Mouse (Mus musculus): ENCODE measurements around the gene Srrm3. TPM values are rescaled to one million over a fixed set of nuclear protein-coding genes. Genes with fewer than 3 reads are reported as not detected.

Gene Srrm3
- total RNA-seq, 1 experiment from 2014 or later: not detected

DNA sequence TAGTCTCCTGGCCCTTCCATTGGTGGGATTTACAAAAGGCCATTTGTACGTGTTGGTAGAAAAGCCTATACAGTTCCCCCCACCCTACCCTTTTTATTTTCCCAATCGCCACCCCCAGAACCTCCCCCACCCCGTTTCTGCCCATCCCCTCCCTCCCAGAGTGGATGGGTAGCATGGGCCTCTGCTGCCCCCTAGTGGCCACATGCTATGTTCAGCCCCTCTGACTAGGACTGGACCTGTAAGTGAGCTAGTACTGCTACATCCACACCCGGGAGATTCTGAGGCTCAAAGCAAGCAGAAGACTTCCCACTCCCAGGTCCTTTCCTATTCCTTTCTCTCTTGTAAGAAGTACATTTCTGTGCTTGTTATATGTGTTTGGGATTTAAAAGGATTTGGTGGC lies 48.5 kb downstream of the Srrm3 start:
- ATAC-seq (replicated peaks; ENCODE audit: insufficient number of reproducible peaks, low FRiP score, low TSS enrichment, poor library complexity, severe bottlenecking): no peak

GRCm38 (mm10) chr5:135866662-135867061 lies 60.0 kb downstream of the Srrm3 start:
- no peak for ATAC-seq (replicated peaks; ENCODE audit: insufficient number of reproducible peaks, low FRiP score, low TSS enrichment, poor library complexity, severe bottlenecking)

GRCm38 (mm10) chr5:135867637-135868593 lies 61.2 kb downstream of the Srrm3 start:
- ATAC-seq (replicated peaks; ENCODE audit: insufficient number of reproducible peaks, low FRiP score, low TSS enrichment, poor library complexity, severe bottlenecking): no peak

- ATAC-seq (replicated peaks; ENCODE audit: insufficient number of reproducible peaks, low FRiP score, low TSS enrichment, poor library complexity, severe bottlenecking): no peak
Observed at GRCm38 (mm10) chr5:135868653-135869052, 62.0 kb downstream of the Srrm3 start.

DNA sequence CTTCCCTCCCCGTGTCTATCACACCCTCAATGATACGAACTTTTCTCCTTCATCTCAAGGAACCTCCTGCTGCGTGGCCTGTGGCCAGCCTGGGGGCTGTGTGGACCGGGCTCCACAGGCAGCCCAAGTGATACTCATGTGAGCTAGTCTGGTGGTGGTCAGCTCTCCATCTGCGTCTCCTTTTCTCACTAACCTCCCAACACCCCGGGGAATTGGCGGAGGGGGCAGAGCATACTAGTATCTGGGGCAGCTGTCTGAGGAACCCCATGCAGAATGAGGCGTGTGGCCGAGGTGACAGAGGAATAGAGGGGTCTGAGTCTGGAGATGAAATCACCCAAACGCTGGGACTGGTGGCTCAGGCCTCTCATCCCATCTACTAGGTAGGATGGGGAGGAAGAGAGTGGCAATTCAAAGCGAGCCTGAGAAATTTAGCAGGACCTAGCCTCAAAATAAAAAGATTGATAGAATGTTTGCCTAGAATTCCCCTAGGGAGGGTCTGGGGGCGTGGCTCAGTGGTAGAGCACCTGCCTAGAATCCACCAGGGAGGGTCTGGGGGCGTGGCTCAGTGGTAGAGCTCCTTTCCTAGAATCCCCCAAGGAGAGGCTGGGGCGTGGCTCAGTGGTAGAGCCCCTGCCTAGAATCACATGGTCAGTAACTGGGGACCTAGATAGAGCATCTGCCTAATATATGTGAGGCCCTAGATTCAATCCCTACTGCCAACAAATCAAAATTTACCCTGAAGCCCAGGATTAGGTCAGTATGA lies 63.2 kb downstream of the Srrm3 start:
- no peak for ATAC-seq (replicated peaks; ENCODE audit: insufficient number of reproducible peaks, low FRiP score, low TSS enrichment, poor library complexity, severe bottlenecking)

- no peak for ATAC-seq (replicated peaks; ENCODE audit: insufficient number of reproducible peaks, low FRiP score, low TSS enrichment, poor library complexity, severe bottlenecking)
Observed at GRCm38 (mm10) chr5:135870505-135870904, 63.8 kb downstream of the Srrm3 start.

DNA sequence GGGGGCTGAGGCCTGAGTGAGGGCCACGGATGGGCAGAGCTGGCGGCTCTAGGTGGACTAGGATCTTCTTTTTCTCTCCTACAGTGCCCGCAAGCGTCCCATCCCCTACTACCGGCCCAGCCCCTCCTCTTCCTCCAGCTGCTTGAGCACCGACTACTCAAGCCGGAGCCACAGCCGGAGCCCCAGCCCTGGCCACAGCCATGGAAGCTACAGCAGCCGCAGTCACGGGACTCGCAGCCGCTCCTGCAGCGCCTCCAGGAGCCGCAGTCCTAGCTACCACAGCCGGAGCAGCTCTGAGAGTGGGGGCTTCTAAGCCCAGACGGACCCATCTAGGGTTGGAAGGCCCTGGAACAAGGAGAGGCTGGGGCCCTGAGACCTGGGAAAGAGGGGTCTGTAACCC lies 66.3 kb downstream of the Srrm3 start:
- no peak for ATAC-seq (replicated peaks; ENCODE audit: insufficient number of reproducible peaks, low FRiP score, low TSS enrichment, poor library complexity, severe bottlenecking)

- ATAC-seq (replicated peaks; ENCODE audit: insufficient number of reproducible peaks, low FRiP score, low TSS enrichment, poor library complexity, severe bottlenecking): no peak
Observed at GRCm38 (mm10) chr5:135873753-135874152, 67.1 kb downstream of the Srrm3 start.

- peak; percentile 48; the same call in 1 of the 2 replicates for ATAC-seq (replicated peaks; ENCODE audit: insufficient number of reproducible peaks, low FRiP score, low TSS enrichment, poor library complexity, severe bottlenecking)
Observed at GRCm38 (mm10) chr5:135877180-135877579, 70.5 kb downstream of the Srrm3 start.

DNA sequence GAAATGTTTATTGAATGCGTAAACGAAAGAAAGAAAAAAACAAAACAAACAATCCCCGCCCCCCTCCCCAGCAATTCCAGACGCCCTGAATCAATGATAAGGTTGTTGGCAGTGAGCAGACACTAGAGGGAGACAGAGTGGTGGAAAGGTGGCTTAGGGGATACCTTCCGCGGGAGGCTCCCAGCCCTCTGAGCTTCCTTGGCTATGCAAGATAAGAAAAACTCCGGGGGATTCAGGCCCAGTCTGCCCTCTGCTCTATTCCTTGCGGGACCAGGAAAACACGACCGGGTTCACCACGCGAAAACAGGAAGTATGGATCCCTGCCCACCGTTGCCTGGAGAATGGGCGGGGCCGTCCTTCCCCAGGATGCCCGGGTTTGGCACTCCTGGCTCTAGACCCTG lies 71.1 kb downstream of the Srrm3 start:
- no peak for ATAC-seq (replicated peaks; ENCODE audit: insufficient number of reproducible peaks, low FRiP score, low TSS enrichment, poor library complexity, severe bottlenecking)

GRCm38 (mm10) chr5:135879449-135880158 lies 72.9 kb downstream of the Srrm3 start:
- 0 out of 2 replicates have a peak, but pooled peaks have one; percentile 24 for ATAC-seq (replicated peaks; ENCODE audit: insufficient number of reproducible peaks, low FRiP score, low TSS enrichment, poor library complexity, severe bottlenecking)

- ATAC-seq (replicated peaks; ENCODE audit: insufficient number of reproducible peaks, low FRiP score, low TSS enrichment, poor library complexity, severe bottlenecking): no peak
Observed at GRCm38 (mm10) chr5:135884641-135885040, 78.0 kb downstream of the Srrm3 start.

- no peak for ATAC-seq (replicated peaks; ENCODE audit: insufficient number of reproducible peaks, low FRiP score, low TSS enrichment, poor library complexity, severe bottlenecking)
Observed at GRCm38 (mm10) chr5:135887675-135888102, 81.0 kb downstream of the Srrm3 start, which contains the start of gene Hspb1. Hspb1 (plus strand) TSS chr5:135887919.

DNA sequence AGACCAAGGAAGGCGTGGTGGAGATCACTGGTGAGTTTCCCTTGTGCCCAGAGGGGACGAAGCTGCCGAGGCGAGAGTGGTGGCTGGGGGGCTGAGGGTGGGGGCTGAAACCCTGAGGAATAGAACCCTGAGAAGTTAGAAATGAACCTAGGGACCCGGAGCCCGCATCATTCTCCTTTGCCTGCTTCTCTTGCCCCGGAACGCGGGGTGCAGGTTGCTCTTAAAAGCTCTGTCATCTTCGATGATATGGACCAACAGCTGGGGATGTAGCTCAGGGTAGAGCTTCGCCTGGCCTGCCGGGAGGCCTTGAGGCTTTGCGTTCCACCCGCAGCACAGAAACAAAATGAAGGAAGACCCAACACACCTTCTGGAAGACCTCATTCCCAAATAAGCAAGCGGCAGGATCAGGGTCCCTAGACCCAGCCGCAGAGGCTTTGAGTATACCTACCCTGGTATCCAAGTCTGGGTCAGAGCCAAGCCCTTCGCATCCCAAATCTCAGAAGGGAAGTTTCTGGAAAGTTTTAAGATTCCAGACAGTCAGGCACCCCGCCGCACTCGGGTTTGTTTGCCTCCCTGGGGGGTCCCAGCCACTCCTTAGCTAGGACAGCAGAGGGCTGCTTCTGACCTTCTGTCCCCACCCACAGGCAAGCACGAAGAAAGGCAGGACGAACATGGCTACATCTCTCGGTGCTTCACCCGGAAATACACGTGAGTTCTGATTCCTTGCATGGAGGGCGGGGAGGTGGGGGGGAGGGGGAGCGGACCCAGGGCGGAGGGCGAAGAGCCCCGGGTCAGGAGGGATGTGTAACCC lies 81.9 kb downstream of the Srrm3 start:
- no peak for ATAC-seq (replicated peaks; ENCODE audit: insufficient number of reproducible peaks, low FRiP score, low TSS enrichment, poor library complexity, severe bottlenecking)

- ATAC-seq (replicated peaks; ENCODE audit: insufficient number of reproducible peaks, low FRiP score, low TSS enrichment, poor library complexity, severe bottlenecking): no peak
Observed at GRCm38 (mm10) chr5:135890323-135890722, 83.6 kb downstream of the Srrm3 start.

GRCm38 (mm10) chr5:135890920-135891319 lies 84.2 kb downstream of the Srrm3 start:
- no peak for ATAC-seq (replicated peaks; ENCODE audit: insufficient number of reproducible peaks, low FRiP score, low TSS enrichment, poor library complexity, severe bottlenecking)

DNA sequence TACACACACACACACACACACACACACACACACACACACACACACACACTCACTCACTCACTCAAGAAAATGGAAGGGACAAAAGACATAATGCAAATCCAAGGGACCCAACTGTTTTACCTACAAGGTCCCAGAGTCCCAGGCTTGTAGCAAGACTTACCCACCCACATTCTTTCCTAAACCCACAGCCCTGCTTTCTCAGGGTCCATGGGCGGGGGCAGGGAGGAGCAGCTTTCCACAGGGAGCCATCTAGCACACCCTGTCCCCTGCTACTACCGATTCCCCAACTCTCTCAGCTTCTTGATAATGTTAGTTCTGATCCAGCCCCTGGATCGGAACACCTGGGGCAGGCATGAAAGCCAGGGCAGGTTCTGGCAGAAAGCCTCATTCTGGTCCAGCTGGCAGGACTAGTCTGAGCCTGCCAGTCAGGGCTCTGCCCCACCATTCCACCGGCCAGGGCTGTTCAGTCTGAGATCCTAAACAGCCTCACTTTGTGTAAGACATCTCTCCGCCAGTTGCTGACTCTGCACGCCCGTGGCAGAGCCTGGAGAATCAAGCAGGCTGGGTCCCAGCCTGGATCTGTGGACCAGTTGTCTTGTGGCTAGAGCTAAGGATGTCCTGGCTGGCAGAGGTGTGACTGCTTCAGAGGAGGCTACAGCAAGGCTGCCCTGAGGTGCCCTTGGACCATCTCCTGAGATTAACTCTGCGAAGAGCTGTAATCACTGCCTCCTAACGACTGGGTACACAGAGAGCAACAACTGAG lies 86.1 kb downstream of the Srrm3 start:
- no peak for ATAC-seq (replicated peaks; ENCODE audit: insufficient number of reproducible peaks, low FRiP score, low TSS enrichment, poor library complexity, severe bottlenecking)

Measured in monocyte, adult 5-6 weeks (primary cell).